Mouse (Mus musculus): ENCODE measurements around the gene Ifitm5. TPM values are rescaled to one million over a fixed set of nuclear protein-coding genes. Genes with fewer than 3 reads are reported as not detected.

The Ifitm5 gene
- polyA plus RNA-seq, 1 experiment from 2014 or later: 0.20 TPM

DNA sequence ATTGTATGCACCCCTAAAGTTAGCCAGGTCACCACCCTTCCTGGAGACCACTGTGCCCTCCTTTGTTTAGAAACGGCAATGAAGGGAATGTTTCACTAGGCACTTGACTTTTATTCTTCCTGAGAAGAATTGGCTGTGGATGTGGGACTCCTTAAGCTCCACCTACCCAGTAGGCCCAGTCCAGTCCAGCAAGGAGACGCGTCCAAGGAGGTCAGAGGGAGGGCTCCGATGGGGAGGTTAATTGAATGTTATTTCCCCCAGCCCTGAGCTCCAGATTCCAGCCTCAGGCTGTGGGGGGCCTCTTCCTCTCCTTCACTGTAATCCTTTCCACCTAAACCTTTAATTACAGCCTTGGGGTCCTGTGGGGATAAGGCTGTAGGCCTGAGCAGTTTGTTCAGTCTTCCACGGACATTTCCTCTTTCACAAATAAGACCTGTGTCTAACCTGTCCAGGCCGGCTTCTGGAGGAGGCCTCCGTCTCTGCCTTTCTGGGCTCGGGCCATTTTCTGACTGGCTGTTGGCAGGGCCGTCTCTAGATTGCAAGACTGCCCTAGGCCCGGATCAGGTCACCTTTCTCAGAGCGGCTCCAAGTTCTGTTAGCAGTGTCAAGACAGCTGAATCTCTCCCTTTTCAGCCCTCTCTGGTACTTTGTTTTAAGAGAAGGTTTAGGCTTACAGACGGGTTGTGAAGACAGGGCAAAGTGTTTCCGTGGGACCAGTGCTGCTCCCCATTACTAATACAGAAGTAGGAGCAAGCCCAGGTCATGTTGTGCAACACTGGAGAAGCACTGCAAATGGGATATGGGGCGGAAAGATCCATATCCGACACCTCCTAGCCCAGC lies 47.8 kb downstream of the Ifitm5 start:
- no peak for ATAC-seq (ENCODE audit: low FRiP score)

GRCm38 (mm10) chr7:140900220-140900619 lies 49.9 kb downstream of the Ifitm5 start, which contains the start of gene Cox8b:
Gene Cox8b, minus strand, starts transcription at chr7:140900446.
- no peak within 1 kb of the TSS for H3K4me2 ChIP-seq

More for the DNA sequence above, 47.8 kb downstream of the Ifitm5 start:
- H3K4me3 ChIP-seq (ENCODE audit: low read depth, low read length): no peak overlapping the region
- H3K27ac ChIP-seq (ENCODE audit: low read depth, low read length): no peak overlapping the region
- H3K4me1 ChIP-seq (ENCODE audit: control insufficient read depth, insufficient read depth, low read length): no peaks in the 10 kb centered on the region
- H3K9ac ChIP-seq (ENCODE audit: low read length): no peak overlapping the region
- no peaks in the 10 kb centered on the region for H3K27me3 ChIP-seq (ENCODE audit: control insufficient read depth, insufficient read depth, low read length)
- peaks cover 6% of the 10 kb centered on the region; the same call in 1 of the 2 replicates for H3K36me3 ChIP-seq (ENCODE audit: control insufficient read depth, insufficient read depth, low read length)
- H3K9me3 ChIP-seq (ENCODE audit: control insufficient read depth, low read length): no peaks in the 10 kb centered on the region
- H3K4me2 ChIP-seq: no peak overlapping the region
- 80% methylated on average over 15 of the region's 15 CpGs for WGBS
- DNase-seq (ENCODE audit: low spot score, missing footprints): no peak

DNA sequence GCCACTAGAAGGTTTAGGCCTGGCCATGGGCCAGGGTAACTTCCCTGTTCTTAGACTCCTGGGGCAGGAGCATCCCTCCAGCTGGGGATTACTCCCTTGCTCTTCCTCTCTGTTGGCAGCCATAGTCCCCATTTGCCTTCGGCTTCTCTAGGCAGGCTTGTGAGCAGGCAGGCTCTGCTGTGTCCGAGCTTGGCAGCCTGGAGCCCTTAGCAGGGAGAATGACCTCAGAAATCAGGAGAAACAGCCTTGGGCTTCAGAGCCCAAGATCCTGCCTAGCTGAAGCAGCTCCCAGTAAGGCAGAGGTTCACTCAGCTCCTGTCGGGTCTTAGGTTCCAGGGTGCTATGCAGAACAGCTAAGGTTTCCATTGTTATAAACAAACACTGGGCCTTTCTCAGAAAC lies 51.0 kb downstream of the Ifitm5 start:
- H3K4me1 ChIP-seq (ENCODE audit: control insufficient read depth, insufficient read depth, low read length): no peaks in the 10 kb centered on the region
- no peak overlapping the region for H3K4me3 ChIP-seq (ENCODE audit: low read depth, low read length)
- DNase-seq (ENCODE audit: low spot score, missing footprints) (no peak), ATAC-seq (ENCODE audit: low FRiP score) (no peak)
- no peaks in the 10 kb centered on the region for H3K27me3 ChIP-seq (ENCODE audit: control insufficient read depth, insufficient read depth, low read length)
- H3K9me3 ChIP-seq (ENCODE audit: control insufficient read depth, low read length): no peaks in the 10 kb centered on the region
- WGBS: 87% methylated on average over 3 of the region's 3 CpGs
- H3K4me2 ChIP-seq: no peak overlapping the region
- H3K27ac ChIP-seq (ENCODE audit: low read depth, low read length): no peak overlapping the region
- H3K9ac ChIP-seq (ENCODE audit: low read length): no peak overlapping the region
- H3K36me3 ChIP-seq (ENCODE audit: control insufficient read depth, insufficient read depth, low read length): peaks cover 8% of the 10 kb centered on the region; the same call in 1 of the 2 replicates

More at GRCm38 (mm10) chr7:140900220-140900619, 49.9 kb downstream of the Ifitm5 start, which contains the start of gene Cox8b:
- Histone ChIP-seq H3K27me3 (ENCODE audit: control insufficient read depth, insufficient read depth, low read length) (no peaks in the 10 kb centered on the region), H3K9ac (ENCODE audit: low read length) (no peak within 1 kb of the TSS), H3K27ac (ENCODE audit: low read depth, low read length) (no peak within 1 kb of the TSS), H3K4me3 (ENCODE audit: low read depth, low read length) (no peak within 1 kb of the TSS), H3K4me1 (ENCODE audit: control insufficient read depth, insufficient read depth, low read length) (no peaks in the 10 kb centered on the region), H3K9me3 (ENCODE audit: control insufficient read depth, low read length) (no peaks in the 10 kb centered on the region), H3K36me3 (ENCODE audit: control insufficient read depth, insufficient read depth, low read length) (peaks cover 8% of the 10 kb centered on the region; the same call in 1 of the 2 replicates)
- WGBS: 84% methylated on average over 10 of the region's 10 CpGs
- DNase-seq (ENCODE audit: low spot score, missing footprints): no peak
- ATAC-seq (ENCODE audit: low FRiP score): no peak

Other genes starting within 250 kb of the Ifitm5 start
- gene Cyp2e1, start 186.6 kb downstream of the Ifitm5 start, polyA plus RNA-seq (2014; fragmentation: Nextera tagmentation; extraction: Ambion mirVana): not detected in 2 replicates
- 0.12 TPM in 1 of 2 replicates, not detected in the other for gene Syce1, start 162.4 kb downstream of the Ifitm5 start, polyA plus RNA-seq (2014; fragmentation: Nextera tagmentation; extraction: Ambion mirVana)
- gene Zfp941, start 128.1 kb downstream of the Ifitm5 start, polyA plus RNA-seq (2014; fragmentation: Nextera tagmentation; extraction: Ambion mirVana): 5.4 and 7.1 TPM in 2 replicates
- gene Urah, start 115.3 kb downstream of the Ifitm5 start, polyA plus RNA-seq (2014; fragmentation: Nextera tagmentation; extraction: Ambion mirVana): not detected in 2 replicates
- gene Scgb1c1, start 104.7 kb downstream of the Ifitm5 start, polyA plus RNA-seq (2014; fragmentation: Nextera tagmentation; extraction: Ambion mirVana): not detected in 2 replicates
- gene Odf3, start 102.5 kb downstream of the Ifitm5 start, polyA plus RNA-seq (2014; fragmentation: Nextera tagmentation; extraction: Ambion mirVana): not detected in 2 replicates
- not detected in 2 replicates for gene Gm45785, start 94.0 kb downstream of the Ifitm5 start, polyA plus RNA-seq (2014; fragmentation: Nextera tagmentation; extraction: Ambion mirVana)
- 60.4 and 65.5 TPM in 2 replicates for gene Ric8a, start 93.3 kb downstream of the Ifitm5 start, polyA plus RNA-seq (2014; fragmentation: Nextera tagmentation; extraction: Ambion mirVana)
- 23.9 and 25.3 TPM in 2 replicates for gene Bet1l, start 92.7 kb downstream of the Ifitm5 start, polyA plus RNA-seq (2014; fragmentation: Nextera tagmentation; extraction: Ambion mirVana)
- 173 and 182 TPM in 2 replicates for gene Psmd13, start 68.3 kb downstream of the Ifitm5 start, polyA plus RNA-seq (2014; fragmentation: Nextera tagmentation; extraction: Ambion mirVana)
- gene Sirt3, start 68.0 kb downstream of the Ifitm5 start, polyA plus RNA-seq (2014; fragmentation: Nextera tagmentation; extraction: Ambion mirVana): 18.4 and 21.6 TPM in 2 replicates
- not detected in 2 replicates for gene Cox8b, start 49.8 kb downstream of the Ifitm5 start, polyA plus RNA-seq (2014; fragmentation: Nextera tagmentation; extraction: Ambion mirVana)
- gene Nlrp6, start 29.4 kb downstream of the Ifitm5 start, polyA plus RNA-seq (2014; fragmentation: Nextera tagmentation; extraction: Ambion mirVana): 0.08 and 0.21 TPM in 2 replicates
- 10.2 and 12.5 TPM in 2 replicates for gene Pgghg, start 8.9 kb downstream of the Ifitm5 start, polyA plus RNA-seq (2014; fragmentation: Nextera tagmentation; extraction: Ambion mirVana)
- gene Gm45717, start 5.6 kb upstream of the Ifitm5 start, polyA plus RNA-seq (2014; fragmentation: Nextera tagmentation; extraction: Ambion mirVana): not detected in 2 replicates
- gene Ifitm2, start 5.7 kb upstream of the Ifitm5 start, polyA plus RNA-seq (2014; fragmentation: Nextera tagmentation; extraction: Ambion mirVana): 198 and 207 TPM in 2 replicates
- gene Ifitm1, start 16.9 kb upstream of the Ifitm5 start, polyA plus RNA-seq (2014; fragmentation: Nextera tagmentation; extraction: Ambion mirVana): 8.0 and 9.5 TPM in 2 replicates
- gene Ifitm3, start 60.5 kb upstream of the Ifitm5 start, polyA plus RNA-seq (2014; fragmentation: Nextera tagmentation; extraction: Ambion mirVana): 13.5 and 14.0 TPM in 2 replicates
- not detected in 2 replicates for gene Ifitm6, start 67.6 kb upstream of the Ifitm5 start, polyA plus RNA-seq (2014; fragmentation: Nextera tagmentation; extraction: Ambion mirVana)
- gene Gm17387, start 78.8 kb upstream of the Ifitm5 start, polyA plus RNA-seq (2014; fragmentation: Nextera tagmentation; extraction: Ambion mirVana): not detected in 2 replicates
- 18.8 and 19.5 TPM in 2 replicates for gene B4galnt4, start 110.8 kb upstream of the Ifitm5 start, polyA plus RNA-seq (2014; fragmentation: Nextera tagmentation; extraction: Ambion mirVana)
- 0.82 and 0.84 TPM in 2 replicates for gene Pkp3, start 127.9 kb upstream of the Ifitm5 start, polyA plus RNA-seq (2014; fragmentation: Nextera tagmentation; extraction: Ambion mirVana)
- gene Sigirr, start 150.3 kb upstream of the Ifitm5 start, polyA plus RNA-seq (2014; fragmentation: Nextera tagmentation; extraction: Ambion mirVana): 1.2 and 1.8 TPM in 2 replicates
- gene Ano9, start 167.5 kb upstream of the Ifitm5 start, polyA plus RNA-seq (2014; fragmentation: Nextera tagmentation; extraction: Ambion mirVana): 0.12 TPM in 1 of 2 replicates, not detected in the other
- 68.6 and 70.7 TPM in 2 replicates for gene Ptdss2, start 172.1 kb upstream of the Ifitm5 start, polyA plus RNA-seq (2014; fragmentation: Nextera tagmentation; extraction: Ambion mirVana)
- gene Rnh1, start 222.6 kb upstream of the Ifitm5 start, polyA plus RNA-seq (2014; fragmentation: Nextera tagmentation; extraction: Ambion mirVana): 54.6 and 56.7 TPM in 2 replicates
- gene Hras, start 243.7 kb upstream of the Ifitm5 start, polyA plus RNA-seq (2014; fragmentation: Nextera tagmentation; extraction: Ambion mirVana): 86.1 and 103 TPM in 2 replicates
- 7.5 and 8.8 TPM in 2 replicates for gene Lrrc56, start 243.9 kb upstream of the Ifitm5 start, polyA plus RNA-seq (2014; fragmentation: Nextera tagmentation; extraction: Ambion mirVana)